Mouse (Mus musculus) yolk sac, embryonic 10.5 days (tissue): ENCODE measurements around the gene Il17ra.
A peak's percentile ranks its signal among the peaks of the same experiment; 100 is the strongest.

Experiments
- DNase-seq: peaks from one replicate; pipeline ENCODE4 v3.0.0-alpha.2; 2017; ENCODE audit warnings: low spot score

Il17ra gene

DNA sequence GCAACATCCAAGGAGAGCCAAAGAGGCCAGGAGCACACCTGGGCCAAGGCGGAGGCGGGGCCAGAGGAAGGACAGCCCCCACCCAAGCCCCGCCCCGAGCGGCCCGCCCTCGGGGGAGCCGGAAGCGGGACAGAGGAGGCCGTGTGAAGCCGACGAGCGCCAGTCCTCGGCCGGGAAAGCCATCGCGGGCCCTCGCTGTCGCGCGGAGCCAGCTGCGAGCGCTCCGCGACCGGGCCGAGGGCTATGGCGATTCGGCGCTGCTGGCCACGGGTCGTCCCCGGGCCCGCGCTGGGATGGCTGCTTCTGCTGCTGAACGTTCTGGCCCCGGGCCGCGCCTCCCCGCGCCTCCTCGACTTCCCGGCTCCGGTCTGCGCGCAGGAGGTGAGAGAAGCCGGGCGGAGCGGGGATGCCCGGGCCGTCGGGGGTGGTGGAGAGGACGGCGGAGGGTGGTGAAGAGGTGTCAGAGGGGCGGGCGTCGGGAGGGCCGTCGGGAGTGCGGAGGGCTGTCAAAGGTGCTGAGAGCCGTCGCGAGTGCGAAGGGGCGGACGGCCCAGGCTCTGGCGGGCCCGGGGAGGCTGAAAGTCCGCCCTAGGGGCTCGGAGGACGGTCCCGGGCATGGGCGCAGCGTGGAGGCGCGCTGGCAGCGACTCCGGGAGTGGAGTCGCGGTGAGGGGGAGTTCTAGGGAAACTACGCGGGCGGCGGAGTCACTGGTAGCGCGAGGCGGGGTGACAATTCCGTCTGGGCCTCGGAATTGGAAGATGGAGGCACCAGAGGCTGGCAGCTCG lies at the start of gene Il17ra:
TSS of gene Il17ra (plus strand) at position 162 of the 786 bp plus-strand sequence.
- DNase-seq, result peak; percentile 83

DNA sequence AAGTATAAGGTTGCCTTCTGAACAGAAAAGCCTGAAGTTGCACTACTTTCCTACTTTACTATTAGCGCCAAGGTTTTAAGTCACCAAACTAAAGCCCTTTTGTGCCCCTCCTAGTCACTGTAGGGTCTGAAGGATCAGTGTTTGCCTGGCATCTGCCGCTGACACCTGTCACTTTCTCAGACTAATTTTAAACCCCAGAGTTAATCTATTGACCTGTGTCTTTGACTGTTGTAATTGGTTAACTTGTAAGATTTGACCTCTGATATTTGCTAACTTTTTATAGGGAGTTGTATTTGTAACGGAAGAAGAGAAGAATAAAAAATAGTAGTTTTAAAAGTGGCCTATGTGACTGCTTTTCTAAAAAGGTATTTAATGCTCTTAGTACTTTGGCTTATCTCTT lies 24.9 kb upstream of the Il17ra start:
- no peak for DNase-seq

DNA sequence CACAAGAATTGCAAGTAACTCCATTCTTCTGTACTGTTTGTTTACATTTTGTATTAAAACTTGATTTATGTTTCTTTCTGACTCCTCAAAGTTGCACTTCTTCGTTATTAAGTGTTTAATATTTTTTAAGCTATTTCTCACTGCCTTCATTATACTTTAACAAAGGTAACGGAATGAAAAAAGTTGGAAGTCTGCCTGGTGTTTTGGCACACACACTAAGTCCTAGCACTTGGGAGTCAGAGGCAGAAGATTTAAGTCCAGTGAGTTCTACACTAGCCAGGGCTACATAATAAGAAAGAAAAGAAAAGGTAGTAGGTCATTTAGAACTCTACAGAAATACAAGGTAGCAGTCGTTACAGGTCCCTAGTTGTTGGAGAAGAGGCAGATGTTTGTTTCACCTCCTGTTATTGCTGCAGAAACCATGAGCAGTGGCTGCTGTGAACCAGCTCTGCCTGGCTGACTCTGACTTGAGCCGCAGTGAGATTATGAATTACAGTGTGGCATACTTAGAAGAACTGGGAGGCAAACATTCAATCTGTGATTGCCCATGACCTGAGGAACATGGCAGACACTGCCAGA lies 20.8 kb upstream of the Il17ra start:
- no peak for DNase-seq

DNA sequence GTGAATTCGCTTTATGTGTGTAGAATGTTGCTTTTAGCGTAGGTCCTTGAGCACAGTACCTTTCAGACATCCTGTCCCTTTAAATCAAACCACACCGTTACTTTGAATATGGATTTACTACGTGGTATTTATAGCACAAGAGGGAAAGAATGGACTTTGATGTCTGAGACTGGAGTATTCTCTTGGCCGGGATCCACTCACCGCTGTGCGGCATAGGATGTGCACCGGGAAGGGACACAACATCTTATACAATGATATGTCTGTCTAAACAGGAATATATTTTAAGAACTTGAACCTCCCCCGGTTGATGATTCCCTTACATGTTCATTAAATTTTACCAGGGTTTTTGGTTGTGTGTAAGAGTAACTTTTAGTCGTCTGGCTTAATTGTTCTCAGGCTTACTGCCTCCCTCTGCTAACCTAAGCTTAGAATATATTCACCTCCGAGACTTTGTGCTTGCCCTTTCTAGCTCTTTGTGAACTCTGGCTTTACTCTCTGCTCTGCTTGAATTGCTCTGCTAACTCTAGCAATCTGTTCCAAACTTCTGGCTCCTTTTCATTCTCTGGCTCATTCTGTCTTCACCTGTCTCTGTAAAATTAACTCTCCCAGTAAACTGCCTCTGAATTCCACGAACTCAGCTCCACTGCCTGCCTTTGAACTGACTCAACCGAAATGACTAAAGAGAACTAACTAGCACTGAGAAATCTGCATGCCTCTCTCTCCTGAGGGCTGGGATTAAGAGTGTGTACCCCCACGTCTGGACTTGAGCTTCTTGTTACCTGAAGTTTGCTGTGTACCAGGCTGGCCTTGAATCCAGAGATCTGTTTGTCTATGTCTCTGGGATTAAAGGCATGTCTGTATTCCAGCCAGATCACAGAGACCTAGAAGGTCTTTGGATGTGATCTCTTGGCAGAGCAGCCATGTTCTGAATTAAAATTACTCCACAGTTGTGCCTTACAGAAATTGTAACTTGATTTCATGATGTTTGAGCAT lies 19.4 kb upstream of the Il17ra start:
- peak; percentile 36 for DNase-seq

DNA sequence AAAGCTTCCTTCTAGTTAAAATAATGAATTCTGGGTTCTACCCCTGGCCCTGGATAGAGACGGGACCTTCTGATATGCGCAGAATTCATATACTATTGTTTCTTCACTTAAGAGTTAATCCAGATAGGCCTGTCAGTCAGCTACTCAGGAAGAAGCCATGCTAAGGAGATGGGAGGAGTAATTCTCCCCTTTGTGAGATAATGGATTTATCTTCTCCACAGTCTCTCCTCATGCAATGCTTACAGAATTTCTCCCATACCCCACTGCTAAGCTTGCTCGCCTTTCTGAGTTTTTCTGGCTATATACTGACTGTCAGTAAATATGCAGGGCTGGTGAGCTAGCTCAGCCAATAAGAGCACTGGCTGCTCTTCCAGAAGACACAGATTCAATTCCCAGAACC lies 12.8 kb upstream of the Il17ra start:
- no peak for DNase-seq

DNA sequence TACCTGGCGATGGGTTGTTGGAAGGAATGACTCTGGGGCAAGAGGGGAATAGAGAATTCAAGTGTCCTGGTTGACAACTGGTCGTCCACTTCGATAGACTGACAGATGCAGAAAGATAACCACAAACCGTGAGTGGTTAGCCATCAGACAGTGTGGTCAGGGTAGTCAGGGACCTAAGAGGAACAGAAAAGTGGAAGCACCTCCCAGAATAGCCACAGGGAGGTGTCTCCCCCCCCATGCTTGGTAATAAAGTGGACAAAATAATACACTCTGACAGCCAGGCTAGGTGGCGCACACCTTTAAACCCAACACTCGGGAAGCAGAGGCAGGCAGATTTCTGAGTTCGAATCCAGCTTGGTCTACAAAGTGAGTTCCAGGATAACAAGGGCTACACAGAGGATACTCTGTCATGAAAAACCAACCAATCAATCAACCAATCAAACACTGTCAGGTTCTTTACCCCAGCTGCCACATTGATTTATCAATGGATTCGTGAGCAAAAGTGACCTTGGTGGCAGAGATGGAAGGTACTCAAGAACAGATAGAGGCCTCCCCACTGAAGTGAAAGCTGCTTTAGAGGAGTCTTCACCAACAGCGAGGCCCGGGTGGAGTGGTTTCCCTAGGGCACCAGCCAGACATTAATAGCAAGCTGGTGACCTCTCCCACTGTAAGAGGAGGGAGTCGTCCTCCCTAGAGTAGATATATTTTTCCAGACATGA lies 10.5 kb upstream of the Il17ra start:
- DNase-seq, result no peak

DNA sequence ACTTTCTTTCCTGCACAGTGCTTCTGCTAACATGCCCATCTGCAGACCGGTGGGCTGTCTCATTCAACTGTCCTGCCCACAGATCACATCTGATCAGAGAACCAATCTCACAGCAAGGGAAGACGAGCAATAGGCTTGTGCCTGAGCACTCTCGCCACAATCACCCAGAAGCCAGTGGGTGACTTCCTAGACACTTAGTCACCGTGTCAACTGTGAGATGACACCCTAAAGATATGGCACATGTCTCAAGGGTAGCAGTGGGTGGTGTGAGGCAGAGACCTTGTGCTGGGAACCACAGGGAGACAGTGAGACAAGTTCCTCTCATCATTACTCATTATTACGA lies 10.0 kb upstream of the Il17ra start:
- no peak for DNase-seq

DNA sequence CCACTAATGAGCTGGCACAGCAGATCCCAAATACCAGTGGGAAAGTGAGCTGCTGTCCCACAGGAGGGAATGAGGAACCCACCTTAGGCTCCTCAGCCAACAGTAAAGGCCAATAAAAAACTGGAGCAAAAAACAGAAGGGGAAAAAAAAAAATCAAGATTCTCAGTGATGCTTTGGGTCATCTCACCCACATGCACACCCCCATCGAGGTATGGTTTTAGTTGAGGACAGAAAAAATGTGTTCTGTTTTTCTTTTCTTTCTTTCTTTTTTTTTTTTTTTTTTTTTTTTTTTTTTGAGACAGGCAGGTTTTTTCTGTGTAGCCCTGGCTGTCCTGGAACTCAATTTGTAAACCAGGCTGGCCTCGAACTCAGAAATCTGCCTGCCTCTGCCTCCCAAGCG lies 9.5 kb upstream of the Il17ra start:
- no peak for DNase-seq

DNA sequence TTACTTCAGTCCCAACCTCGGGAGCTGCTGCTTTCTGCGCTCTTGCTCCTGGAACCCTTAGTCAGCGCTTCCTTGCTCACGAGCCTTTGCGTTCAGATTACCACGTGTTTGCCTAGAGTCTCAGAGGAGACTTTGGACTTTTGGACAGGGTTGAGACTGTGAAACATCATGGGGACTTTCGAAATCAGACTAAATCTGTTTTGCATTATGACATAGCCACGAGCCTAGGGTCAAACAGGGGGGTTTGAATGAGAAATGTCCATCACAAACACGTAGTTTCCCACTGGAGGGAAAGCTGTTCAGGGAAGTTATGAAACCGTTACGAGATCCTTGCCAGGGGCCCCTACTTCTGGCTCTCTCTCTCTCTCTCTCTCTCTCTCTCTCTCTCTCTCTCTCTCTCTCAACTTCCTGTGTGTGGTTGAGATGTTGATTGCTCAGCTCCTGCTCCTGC lies 8.4 kb upstream of the Il17ra start:
- DNase-seq, result peak; percentile 85

DNA sequence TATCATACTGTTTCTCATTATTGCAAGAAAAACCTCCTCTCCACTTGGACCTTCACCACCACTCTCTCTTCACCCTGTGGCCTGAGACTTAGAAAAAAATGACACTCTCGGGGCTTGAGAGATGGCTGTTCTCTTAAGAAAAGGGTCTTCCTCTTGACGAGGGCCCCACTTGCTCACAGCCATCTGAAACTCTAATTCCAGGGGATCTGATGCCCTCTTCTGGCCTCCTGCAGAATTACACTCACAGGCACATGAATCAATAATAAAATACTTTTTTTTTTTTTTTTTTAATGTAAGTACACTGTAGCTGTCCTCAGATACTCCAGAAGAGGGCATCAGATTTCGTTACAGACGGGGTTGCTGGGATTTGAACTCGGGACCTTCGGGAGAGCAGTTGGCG lies 6.0 kb upstream of the Il17ra start:
- DNase-seq, result no peak

DNA sequence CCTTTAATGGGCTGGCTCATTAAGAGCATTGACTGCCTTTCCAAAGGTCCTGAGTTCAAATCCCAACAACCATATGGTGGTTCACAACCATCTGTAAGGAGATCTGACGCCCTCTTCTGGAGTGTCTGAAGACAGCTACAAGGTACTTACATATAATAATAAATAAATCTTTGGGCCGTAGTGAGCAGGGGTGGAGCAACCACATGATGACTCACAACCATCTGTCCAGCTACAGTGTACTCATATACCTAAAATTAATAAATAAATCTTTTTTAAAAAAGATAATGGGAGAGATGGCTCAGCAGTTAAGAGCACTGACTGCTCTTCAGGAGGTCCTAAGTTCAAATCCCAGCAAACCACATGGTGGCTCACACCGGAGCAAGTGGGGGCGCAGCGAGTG lies 5.3 kb upstream of the Il17ra start:
- DNase-seq, result no peak

DNA sequence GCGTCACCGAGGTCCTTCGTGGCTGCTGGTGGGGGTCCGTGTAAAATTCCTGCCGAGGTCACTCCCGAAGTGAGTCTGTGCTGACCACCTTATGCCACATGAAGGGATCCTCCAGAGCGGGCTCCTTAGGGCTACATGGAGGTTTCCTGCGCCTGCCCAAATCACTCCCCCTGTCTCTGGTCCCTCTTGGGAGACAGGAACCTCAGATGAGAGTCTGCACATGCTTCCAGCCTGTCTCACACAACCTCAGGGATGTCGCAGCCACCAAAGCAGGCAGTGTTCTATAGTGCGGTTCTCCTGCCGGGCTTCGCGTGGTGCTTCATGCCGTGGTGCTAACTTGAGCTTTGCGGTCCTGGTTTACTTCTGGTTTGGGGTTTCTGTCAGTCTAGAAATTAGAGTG lies 1.8 kb upstream of the Il17ra start:
- no peak for DNase-seq

DNA sequence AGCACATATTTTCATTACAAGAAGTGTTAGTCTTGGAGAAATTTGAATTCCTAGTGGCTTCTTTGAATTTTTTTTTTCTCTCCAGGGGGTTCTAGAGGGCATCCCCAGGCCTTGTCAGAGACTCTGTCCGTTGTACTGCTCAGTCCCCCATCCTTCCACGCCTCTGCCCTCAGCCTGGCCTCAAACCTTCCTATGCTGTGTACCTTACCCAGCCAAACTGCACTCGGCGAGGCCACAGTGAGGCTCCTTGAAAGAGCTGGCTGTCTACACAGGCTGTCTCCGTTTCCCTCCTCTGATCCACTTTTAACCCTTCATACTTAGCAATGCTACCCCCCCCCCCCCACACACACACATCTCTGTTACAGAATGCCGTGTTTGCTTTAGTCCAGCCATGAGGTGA lies 796 bp upstream of the Il17ra start:
- no peak for DNase-seq

DNA sequence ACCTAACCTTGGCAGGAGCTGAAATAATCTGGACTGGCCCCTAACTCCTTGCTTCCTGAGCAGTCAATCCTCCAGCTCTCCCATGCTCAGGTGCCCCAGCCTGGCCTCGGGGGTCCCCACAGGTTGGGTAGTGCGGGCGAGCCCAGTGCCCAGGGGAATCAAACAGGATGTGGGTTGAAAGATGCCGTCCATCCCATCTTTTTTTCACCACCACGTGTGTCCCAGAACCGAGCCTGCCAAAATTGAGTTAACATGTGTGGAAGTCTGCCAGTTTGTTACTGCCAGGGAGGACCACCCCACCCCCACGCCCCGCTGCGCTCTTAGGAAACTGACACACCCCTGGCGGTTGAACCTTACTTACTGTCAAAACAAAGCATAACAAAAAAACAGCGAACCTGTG lies 837 bp downstream of the Il17ra start:
- no peak for DNase-seq

DNA sequence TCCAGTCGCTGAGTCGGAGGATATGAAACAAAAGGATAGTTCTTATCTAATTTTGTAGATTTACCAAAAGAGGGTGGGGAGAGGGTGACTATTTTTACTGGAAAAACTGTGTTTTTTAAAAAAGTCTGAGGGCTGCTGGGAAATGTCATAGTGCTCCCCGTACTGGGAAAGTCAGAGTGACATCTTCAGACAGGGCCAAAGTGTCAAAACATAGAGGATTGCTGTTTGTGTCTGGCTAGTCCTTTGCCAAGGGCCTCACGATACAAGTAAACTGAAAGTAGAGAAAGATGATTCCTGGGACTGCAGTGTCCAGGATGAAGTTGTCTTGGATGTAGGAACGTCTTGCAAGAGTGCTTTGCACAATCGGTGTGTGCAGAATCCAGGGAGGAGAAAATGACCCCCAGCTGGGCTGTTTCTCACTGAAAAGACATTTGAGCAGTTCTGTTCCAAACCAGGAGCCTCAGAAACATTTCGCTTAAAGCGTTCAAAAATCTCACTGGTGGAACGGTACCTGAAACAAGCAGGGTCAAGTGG lies 1.4 kb downstream of the Il17ra start:
- DNase-seq, result no peak

DNA sequence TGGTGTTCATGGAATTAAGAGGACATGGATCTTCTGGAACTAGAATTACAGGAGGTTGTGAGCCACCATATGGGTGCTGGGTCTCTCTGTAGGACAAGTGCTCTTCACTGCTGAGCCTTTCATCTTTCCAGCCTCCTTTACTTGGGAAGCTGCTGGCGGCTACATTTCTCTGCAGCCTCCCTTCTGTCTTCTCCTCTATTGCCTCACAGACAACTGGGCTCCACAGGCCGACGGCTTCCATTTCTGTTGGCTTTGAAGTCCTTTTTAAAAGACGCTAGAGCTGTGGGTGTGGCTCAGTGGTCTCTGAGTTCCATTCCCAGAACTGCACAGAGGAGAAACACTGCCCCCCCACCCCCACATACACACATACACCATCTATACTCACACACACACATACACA lies 2.3 kb downstream of the Il17ra start:
- no peak for DNase-seq

DNA sequence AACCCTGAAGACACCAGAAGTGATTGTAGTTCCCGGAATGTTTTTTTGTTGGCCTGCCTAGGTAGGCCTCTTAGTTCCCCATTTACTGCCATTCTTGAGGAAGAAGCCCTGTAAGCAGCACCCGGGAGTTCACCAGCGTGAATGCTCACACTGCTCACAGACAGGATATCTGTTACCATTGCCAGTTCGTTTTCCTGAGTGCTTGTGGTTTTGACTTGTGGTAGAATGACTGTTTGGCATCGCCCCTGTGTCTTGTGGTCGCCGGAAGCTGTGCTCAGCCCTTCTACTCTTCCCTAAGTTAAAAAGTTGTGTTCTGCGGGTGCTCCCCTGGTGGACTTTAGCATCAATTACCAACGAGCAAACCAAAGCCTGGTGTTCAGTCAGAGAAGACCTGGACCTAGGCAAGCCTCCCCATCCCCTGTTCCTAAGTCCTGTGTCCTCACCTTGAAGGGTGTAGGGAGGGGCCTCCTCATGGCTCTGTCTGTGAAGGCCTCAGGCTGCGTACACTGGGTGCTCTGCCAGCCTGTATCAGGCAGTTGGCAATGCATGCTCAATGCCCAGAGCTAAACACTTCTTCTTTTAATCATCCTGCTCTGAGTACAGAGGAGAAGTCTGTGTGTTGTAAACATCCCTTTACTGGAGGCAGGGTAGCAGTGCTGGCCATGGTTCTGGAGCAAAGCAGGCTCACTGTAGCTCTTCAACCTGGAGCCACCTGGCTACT lies 3.7 kb downstream of the Il17ra start:
- DNase-seq, result no peak

DNA sequence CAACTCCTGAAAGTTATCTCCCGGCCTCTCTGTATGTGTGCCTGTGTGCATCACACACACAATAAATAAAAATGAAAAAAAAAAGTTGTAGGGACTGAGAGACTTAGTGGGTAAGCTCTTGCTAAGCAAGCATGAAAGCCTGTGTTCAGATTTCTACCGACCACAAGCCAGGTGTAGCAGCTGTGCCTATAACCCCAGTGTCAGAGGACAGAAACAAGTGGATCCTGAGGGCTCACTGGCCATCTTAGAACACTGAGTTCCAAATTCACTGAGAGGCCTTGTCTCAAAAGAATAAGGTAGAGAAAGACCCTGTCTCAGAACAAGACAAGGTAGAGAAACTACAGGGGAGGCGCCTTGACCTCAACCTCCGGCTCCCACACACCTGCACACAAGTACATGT lies 5.2 kb downstream of the Il17ra start:
- no peak for DNase-seq

DNA sequence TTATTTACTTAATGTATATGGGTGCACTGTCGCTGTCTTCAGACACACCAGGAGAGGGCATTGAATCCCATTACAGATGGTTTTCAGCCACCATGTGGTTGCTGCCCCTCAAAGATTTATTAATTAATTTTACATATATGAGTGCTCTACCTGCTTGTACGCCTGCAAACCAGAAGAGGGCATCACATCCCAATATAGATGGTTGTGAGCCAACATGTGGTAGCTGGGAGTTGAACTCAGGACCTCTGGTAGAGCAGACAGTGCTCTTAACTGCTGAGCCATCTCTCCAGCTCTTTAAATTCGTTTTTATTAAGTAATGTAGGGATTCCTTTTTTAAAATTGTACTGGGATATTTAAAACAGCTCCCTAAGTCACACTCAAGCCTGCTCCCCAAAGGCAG lies 6.2 kb downstream of the Il17ra start:
- no peak for DNase-seq

DNA sequence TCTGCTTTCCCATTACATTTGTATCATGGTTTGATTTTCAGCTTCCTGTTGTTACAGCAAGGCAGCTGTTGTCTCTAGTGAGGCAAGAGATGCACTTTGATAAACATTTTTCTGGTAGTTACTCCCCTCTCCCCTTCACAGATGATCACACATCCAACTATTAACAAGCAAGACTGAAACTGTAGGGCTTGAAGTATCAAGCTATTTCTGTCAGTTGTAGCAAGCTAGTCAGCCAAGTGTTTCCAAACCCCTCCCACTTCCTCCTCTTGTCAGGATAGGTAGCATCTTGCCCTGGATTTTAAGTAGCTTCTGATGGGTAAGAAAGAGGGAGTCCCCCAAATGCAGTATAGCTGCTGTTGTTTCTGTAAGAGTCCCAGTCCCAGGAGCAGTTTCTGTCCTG lies 6.7 kb downstream of the Il17ra start:
- no peak for DNase-seq

DNA sequence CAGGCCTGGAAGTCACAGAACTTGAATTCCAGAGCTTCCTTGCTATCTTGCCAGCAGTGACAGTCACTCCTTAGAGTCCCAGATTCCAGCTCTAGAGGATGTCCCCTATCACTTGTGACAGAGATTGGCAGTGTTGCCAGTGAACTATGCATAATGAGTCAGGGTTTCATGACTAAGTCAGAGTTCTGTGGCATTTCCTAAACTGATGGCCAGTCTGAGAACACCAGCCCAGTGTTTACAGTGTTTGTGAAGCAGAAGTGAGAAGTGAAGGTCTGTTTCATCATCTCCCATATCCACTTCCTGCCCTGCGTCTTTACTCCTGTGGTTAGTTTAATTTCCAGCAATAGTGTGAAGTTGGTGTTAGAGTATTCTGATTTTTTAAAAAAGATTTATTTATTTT lies 7.6 kb downstream of the Il17ra start:
- no peak for DNase-seq
